Mouse (Mus musculus) spleen, postnatal 14 days (tissue): ENCODE measurements around the gene Add3.

ENCODE experiments used
- DNase-seq, 2 experiments: peaks; one replicate each; pipeline ENCODE4 v3.0.0; 2021 to 2022; ENCODE audit warnings: low spot score in 2 of 2

Add3 gene

GRCm38 (mm10) chr19:53130399-53131175 is 9.7 kb upstream of the Add3 start:
- DNase-seq: no peak

GRCm38 (mm10) chr19:53132471-53132870 is 7.8 kb upstream of the Add3 start:
- no peak for DNase-seq

DNA sequence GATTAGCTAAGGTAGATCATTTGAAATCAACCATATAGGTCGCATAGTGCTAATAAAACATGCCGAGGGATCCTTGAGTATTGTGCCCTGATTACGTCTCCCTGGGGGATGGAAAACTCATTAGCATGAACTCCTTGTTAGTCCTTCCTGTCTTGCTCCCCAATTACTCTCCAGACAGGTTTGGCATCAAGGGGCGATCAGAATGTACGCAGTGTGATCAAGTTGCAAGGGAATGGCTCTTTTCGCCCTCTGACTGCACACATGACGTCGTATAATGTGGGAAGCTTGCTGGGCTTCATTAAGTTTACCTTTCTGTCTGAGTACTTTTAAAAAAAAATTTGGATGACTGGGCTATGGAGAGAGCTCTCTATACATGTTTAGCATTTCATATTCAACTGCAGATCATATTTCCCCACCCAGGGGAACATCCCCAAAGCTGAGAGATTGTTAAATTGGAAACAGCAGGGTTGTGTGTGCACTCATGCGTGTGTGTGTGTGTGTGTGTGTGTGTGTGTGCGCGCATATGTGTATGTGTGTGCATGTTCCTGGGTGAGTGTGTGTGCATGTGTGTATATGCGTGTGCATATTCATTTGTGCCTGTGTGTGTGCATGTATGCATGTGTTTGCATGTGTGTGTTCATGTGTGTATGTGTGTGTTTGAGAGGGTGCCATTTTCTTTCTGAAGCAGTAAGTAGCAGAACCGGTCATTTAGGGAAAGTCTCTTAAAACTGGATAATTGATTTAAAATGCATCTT is 3.7 kb upstream of the Add3 start:
- no peak for DNase-seq

DNA sequence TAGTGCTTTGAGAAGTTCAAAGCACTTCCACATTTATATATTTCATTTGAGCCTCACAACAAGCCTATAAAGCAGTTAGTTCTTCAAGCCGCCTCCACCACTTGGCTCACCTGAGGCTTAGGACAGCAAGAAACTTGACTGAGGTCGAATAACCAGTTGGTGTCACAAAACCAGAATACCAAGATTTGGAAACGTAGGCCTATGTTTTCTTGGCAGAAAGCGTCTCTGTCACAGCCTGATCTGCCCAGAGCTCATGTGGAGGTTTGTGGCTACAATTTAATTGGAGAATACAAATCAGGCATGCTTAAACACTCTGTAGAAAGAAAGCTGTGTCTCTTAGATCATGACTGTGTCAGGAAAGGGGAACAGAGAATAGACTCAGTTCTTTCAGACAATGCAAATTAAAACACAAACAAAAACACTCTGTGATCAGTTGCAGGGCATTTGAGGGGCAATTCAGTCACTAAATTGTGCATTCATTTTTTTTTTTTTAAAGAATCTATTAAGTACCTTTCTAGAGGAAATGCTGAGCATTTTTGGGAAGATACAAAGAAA is 3.0 kb upstream of the Add3 start:
- DNase-seq: no peak

- DNase-seq: no peak
These were observed 584 bp downstream of the Add3 start for GRCm38 (mm10) chr19:53140804-53141250.

GRCm38 (mm10) chr19:53141251-53142072 is 1.2 kb downstream of the Add3 start:
- peak; percentile 25 to 31 for DNase-seq

DNA sequence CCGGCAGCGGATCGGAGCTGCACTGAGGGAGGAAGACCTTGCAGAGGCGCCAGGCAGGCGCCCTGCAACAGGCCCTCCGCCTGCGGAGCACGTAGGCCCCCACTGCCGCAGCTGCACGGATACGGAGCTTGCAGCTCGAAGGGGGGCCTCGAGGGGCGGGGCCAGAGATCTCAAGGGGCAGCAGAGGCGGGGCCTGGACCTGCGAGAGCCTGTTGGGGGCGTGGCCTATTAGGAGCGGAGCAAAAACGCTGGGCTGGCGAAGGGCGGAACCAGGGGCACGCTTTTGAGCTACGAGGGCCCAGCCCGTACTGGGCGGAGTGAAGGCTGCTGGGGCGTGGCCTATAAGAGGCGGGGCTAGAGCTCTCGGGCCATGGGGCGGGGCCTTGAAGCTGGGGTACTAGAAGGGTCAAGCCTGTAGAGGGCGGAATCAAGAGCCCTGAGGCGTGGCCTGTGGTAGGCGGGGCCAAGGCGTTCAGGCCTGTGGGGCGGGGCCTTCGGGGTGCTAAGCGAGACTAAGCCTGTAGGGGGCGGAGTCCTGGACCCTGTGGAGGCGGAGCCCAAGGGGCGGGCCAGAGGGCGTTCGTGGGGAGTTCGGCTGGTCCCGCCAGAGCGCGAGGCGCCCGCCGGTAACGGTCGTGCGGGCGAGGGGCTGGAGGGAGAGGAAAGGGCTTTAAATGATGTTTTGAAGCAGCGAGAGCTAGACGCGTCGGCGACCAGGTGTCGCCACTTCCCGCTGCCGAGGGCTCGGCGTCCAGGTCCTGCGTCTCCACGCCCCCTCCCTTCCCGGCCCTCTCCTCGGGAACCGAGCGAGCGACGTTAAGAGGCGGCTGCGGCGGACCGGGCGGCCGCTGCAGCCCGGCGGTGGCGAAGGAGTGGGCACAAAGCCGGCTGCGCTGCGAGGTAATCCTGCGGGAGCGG is 2.2 kb downstream of the Add3 start:
- peak; percentile 99 for DNase-seq

DNA sequence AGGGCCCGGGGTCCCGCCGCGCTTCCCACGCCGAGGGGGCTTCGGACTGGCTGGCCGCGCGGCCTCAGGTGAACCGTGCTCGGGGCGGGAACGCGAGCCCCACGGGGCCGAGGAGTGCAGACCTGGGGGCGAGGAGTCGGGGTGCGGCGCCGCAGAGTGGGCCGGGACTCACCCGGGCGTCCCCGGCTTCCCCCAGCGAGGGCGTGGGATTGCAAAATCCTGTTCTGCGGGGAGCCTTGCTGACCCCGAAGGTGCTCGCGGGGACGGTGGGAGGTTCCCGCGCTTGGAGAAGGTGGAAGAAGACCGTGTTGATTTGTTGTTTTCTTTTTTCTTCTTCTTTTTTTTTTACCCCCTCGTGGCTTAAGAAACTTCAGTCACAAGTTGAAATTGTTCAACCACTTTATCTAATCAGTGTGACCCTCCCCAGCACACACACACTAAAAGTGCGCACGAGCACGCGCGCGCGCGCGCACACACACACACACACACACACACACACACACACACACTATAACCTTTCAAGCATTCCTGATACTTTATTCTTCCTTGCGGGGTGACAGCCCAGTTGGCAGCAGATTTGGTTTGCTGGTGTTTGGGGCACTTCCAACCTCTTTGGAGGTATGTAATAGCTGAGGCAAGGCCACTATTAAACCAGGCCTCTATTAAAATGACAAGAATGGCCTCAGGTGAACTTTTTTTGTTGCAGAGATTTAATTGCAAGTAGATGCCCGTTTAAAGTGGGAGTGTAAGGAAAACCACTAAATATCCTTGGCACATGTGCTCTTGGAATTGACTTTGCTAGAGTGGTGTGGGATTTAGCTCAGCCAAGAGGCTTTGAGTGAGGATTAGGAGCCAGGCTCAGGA is 3.1 kb downstream of the Add3 start:
- peak; percentile 14 to 31 for DNase-seq

- DNase-seq: no peak
These were observed 4.8 kb downstream of the Add3 start for GRCm38 (mm10) chr19:53145075-53145474.

DNA sequence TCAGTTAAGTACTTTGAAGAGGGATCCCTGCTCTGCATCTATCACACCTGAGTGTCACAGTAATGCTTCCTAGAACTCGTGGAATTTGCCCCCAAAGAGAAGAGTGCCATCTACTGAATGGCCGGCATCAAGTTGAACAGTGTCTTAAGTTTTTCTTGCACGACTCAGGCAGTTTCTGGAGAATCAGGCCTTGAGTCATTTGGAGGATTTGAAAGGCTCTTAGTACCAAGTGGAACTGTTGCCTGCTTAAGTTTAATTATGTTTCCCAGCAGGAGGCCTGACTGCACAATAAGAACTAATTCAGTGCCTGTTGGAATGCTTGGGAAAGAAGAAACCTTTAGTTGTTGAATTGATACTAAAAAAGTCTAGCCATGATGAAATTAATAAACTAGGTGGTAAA is 9.1 kb downstream of the Add3 start:
- no peak for DNase-seq

DNA sequence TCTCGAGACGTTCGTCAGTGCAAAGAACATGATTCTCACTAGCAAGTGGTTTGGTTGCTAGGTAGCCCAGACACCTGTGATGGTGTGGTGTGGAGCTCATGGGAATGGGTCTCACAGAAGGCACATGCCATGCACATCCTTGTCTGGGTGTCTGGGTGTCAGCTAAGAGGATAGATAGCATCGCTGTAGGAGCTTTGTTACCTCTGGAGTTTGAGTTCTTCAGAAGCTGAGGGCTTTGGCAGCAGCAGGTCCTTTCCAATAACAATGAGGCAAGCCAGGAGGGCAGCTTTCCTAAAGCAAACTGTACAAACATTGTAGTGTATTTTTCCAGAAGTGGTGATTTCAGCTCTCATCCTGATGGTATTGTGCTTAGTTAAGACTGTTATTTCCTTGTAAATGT is 12.2 kb downstream of the Add3 start:
- no peak for DNase-seq

GRCm38 (mm10) chr19:53153096-53153495 is 12.9 kb downstream of the Add3 start:
- no peak for DNase-seq

DNA sequence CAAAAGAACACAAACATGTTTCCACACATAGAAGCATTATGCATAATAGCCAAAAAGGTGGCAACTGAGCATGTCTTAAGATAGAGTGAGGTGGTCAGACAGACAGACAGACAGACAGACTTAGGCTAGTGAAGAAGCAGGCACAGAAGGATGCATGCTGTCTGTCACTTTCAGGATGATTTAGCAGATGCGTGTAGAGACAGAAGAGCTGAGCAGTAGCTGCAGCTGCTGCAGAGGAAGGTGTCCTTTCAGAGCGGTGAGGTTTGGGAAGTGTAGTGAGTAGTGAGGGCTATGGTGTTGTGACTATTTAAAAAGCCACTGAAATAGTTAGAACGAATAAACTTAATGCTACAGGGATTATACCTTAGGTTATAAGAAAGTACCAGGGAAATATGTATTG is 13.9 kb downstream of the Add3 start:
- DNase-seq: no peak

DNA sequence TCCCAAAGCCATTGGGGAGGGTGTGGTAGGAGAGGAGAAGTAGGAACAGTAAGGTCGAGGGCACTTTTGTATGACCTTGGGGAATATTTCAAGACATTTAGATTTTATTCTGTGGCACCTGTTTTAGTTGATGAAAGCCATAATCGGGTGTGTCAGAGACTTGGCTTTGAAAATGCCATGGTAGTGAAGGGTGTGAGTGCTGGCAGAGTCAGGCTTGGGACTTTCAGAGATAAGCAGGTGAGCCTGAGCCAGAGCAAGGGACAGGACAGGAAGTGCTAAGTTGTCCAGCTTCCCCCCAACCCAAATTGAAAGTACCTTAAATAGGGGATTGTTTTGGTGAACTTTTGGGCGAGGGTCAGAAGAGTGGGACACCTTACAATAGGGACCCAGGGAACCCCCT is 16.1 kb downstream of the Add3 start:
- DNase-seq: no peak

- no peak for DNase-seq
These were observed 16.9 kb downstream of the Add3 start for GRCm38 (mm10) chr19:53157176-53157575.

- DNase-seq: no peak
These were observed 19.1 kb downstream of the Add3 start for GRCm38 (mm10) chr19:53159351-53159750.

GRCm38 (mm10) chr19:53162927-53163326 is 22.7 kb downstream of the Add3 start:
- DNase-seq: no peak

DNA sequence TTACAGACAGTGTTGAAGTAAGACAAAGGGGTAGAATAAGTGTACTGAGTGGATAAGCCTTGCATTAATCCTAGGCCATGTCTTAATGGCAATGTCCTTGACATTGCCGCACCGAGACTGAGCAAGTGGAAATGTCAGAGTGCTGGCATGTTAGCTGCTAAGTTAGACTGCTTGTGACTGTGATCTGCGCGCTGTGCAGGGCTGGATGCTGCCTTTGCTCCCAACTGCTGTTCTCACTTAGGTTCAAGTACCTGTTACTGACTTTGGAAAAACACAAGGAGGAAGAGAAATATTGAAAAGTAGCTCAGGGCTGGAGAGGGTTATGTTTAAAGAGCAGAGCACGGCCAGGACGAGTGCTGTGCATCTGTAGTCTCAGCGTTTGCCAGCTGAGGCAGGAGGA is 24.4 kb downstream of the Add3 start:
- no peak for DNase-seq

DNA sequence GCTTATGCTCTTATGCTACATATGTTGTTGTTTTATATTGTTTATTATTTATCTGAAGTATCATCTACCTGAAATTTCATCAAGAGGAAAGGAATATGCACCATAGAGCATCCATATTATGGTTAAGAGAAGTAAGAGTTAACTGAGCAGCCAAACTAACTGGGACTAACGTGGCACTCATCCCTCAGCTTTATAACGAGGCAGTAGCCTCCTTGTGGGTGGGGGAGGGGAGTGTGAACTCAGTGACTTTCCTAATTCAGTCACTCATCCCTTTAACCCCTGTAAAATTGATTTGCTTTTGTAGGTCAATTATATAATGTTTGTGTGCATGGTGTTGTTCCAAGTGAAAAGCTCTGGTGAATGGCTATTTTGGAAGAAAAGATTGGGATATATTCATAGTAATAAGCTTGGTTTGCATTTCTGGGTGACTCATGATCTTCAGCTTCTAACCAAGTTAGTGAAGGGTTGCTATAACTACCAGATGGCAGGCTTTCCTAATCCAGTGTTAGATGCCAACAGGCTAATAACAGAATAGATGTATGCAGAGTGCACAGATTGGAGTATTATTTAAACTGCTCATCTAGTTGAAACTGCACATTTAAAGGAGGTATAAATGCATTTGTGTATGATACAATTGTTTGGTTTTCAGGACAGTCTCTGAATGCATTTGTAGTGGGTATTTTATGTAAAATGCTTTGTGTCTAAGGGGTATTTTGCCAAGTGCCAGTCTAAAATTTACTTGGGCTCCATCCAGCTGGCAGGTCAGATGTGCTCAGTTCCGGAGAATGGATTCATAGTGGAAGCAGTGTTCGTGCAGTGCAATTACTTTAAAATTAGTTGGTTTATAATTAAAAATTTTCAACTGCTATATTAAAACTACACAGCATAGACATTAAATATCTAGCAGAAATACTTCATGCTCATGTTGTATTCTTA is 25.3 kb downstream of the Add3 start:
- no peak for DNase-seq
